Comparison of ENCODE assay signal across 15 mouse cellular contexts in genomic region chr7:139313413-139313812, GRCm38 (mm10).
DNase-seq lines count a peak whose midpoint lies in the region; ATAC-seq and TF ChIP-seq lines count a peak whose summit lies in the region.
"Had no signal": no experiment of that assay in that cellular context is flagged by ENCODE, and none has a peak within 500 bp of the region (broad histone marks: within the 10 kb centered on the region; RNA-seq: fewer than 3 reads in every experiment).

No protein-coding gene starts in this region.

- no peaks in the 10 kb centered on the region for H3K27me3 ChIP-seq in hindbrain, postnatal 0 days (ENCODE audit: insufficient read depth, low read length)
- H3K27me3 ChIP-seq in hindbrain, embryonic 10.5 days (ENCODE audit: insufficient read depth, poor library complexity, severe bottlenecking) = no peaks in the 10 kb centered on the region
- no peaks in the 10 kb centered on the region for H3K27me3 ChIP-seq in lung, embryonic 14.5 days (ENCODE audit: insufficient read depth, low read length)
- H3K27me3 ChIP-seq in stomach, postnatal 0 days (ENCODE audit: control insufficient read depth, insufficient read depth, low read length) = no peaks in the 10 kb centered on the region
- H3K27me3 ChIP-seq: embryonic facial prominence, embryonic 12.5 days; heart, embryonic 12.5 days; hindbrain, embryonic 15.5 days; Patski had no signal

- no peak overlapping the region for H3K27ac ChIP-seq in hindbrain, postnatal 0 days
- H3K27ac ChIP-seq in hindbrain, embryonic 10.5 days = no peak overlapping the region
- H3K27ac ChIP-seq in lung, embryonic 14.5 days (ENCODE audit: low read depth) = no peak overlapping the region
- no peak overlapping the region for H3K27ac ChIP-seq in stomach, postnatal 0 days (replicated peaks)
- H3K27ac ChIP-seq: embryonic facial prominence, embryonic 12.5 days; forebrain, embryonic 12.5 days; hindbrain, embryonic 15.5 days had no signal

- 85% methylated on average over 5 of the region's 5 CpGs for WGBS in hindbrain, postnatal 0 days
- 89% methylated on average over 5 of the region's 5 CpGs for WGBS in hindbrain, embryonic 10.5 days
- 80% methylated on average over 5 of the region's 5 CpGs for WGBS in lung, embryonic 14.5 days
- WGBS in stomach, postnatal 0 days = 73% methylated on average over 5 of the region's 5 CpGs

- TF ChIP-seq EP300 in stomach, postnatal 0 days (optimal IDR thresholded peaks at IDR 0.05) = no peak

- no peaks in the 10 kb centered on the region for H3K9me3 ChIP-seq in hindbrain, postnatal 0 days (ENCODE audit: low read length)
- no peaks in the 10 kb centered on the region for H3K9me3 ChIP-seq in hindbrain, embryonic 10.5 days
- no peaks in the 10 kb centered on the region for H3K9me3 ChIP-seq in lung, embryonic 14.5 days (ENCODE audit: low read depth, low read length)
- H3K9me3 ChIP-seq in stomach, postnatal 0 days (ENCODE audit: control insufficient read depth, low read length) = no peaks in the 10 kb centered on the region
- H3K9me3 ChIP-seq: embryonic facial prominence, embryonic 12.5 days; forebrain, embryonic 12.5 days; heart, embryonic 12.5 days; hindbrain, embryonic 15.5 days had no signal

- DNase-seq in cerebellum, postnatal 14 days = peak; percentile 28 to 35
- no peak for DNase-seq in cerebellum, adult 8-10 months
- DNase-seq in hindbrain, postnatal 0 days (ENCODE audit: low spot score) = no peak
- no peak for DNase-seq in hindbrain, embryonic 10.5 days (ENCODE audit: low spot score)
- DNase-seq in lung, embryonic 14.5 days = no peak
- no peak for DNase-seq in lung, postnatal 36 days
- no peak for DNase-seq in stomach, postnatal 0 days (ENCODE audit: low spot score)

- no peaks in the 10 kb centered on the region for H3K36me3 ChIP-seq in hindbrain, postnatal 0 days (ENCODE audit: insufficient read depth, low read length)
- no peaks in the 10 kb centered on the region for H3K36me3 ChIP-seq in hindbrain, embryonic 10.5 days
- H3K36me3 ChIP-seq in lung, embryonic 14.5 days (ENCODE audit: insufficient read depth) = no peaks in the 10 kb centered on the region
- no peaks in the 10 kb centered on the region for H3K36me3 ChIP-seq in stomach, postnatal 0 days (ENCODE audit: control insufficient read depth, insufficient read depth, low read length)
- H3K36me3 ChIP-seq: embryonic facial prominence, embryonic 12.5 days; forebrain, embryonic 12.5 days; heart, embryonic 12.5 days; hindbrain, embryonic 15.5 days had no signal

- no peak overlapping the region for H3K9ac ChIP-seq in hindbrain, postnatal 0 days (replicated peaks; ENCODE audit: low read length)
- H3K9ac ChIP-seq in lung, embryonic 14.5 days = no peak overlapping the region
- H3K9ac ChIP-seq in stomach, postnatal 0 days (ENCODE audit: low read length) = no peak overlapping the region
- H3K9ac ChIP-seq: embryonic facial prominence, embryonic 12.5 days; forebrain, embryonic 12.5 days; heart, embryonic 12.5 days; hindbrain, embryonic 15.5 days had no signal

- no peak overlapping the region for H3K4me2 ChIP-seq in hindbrain, postnatal 0 days (ENCODE audit: low read depth, low read length)
- no peak overlapping the region for H3K4me2 ChIP-seq in lung, embryonic 14.5 days
- H3K4me2 ChIP-seq in stomach, postnatal 0 days (replicated peaks; ENCODE audit: low read depth) = no peak overlapping the region
- H3K4me2 ChIP-seq: embryonic facial prominence, embryonic 12.5 days; forebrain, embryonic 12.5 days; heart, embryonic 12.5 days; hindbrain, embryonic 15.5 days had no signal

- ATAC-seq in hindbrain, postnatal 0 days = no peak
- no peak for ATAC-seq in lung, embryonic 14.5 days (ENCODE audit: insufficient read depth)
- ATAC-seq in stomach, postnatal 0 days (ENCODE audit: low FRiP score, low TSS enrichment) = no peak
- ATAC-seq: activated CD4-positive, CD25-positive, alpha-beta regulatory T cell, adult 4 months; forebrain, embryonic 16.5 days; inflammation-experienced regulatory T-cells, adult 6 months; Patski had no signal

- peaks cover 12% of the 10 kb centered on the region; the same call in 1 of the 2 replicates for H3K4me1 ChIP-seq in hindbrain, postnatal 0 days (ENCODE audit: insufficient read depth, low read length)
- peaks cover 34% of the 10 kb centered on the region for H3K4me1 ChIP-seq in hindbrain, embryonic 10.5 days (replicated peaks)
- peaks cover 15% of the 10 kb centered on the region for H3K4me1 ChIP-seq in lung, embryonic 14.5 days (ENCODE audit: insufficient read depth)
- H3K4me1 ChIP-seq in stomach, postnatal 0 days (replicated peaks; ENCODE audit: control insufficient read depth, insufficient read depth) = no peaks in the 10 kb centered on the region

- TF ChIP-seq CTCF in hindbrain, postnatal 0 days (IDR thresholded peaks at IDR 0.05; ENCODE audit: low read depth) = peak; percentile 27; the same call in 1 of the 2 replicates
- 0 out of 2 replicates have a peak, but pooled peaks have one; percentile 11 for TF ChIP-seq CTCF in lung, embryonic 14.5 days (IDR thresholded peaks at IDR 0.05; ENCODE audit: low read depth)
- TF ChIP-seq CTCF in stomach, postnatal 0 days (IDR thresholded peaks at IDR 0.05; ENCODE audit: low read depth) = peak; percentile 57

- no peak overlapping the region for H3K4me3 ChIP-seq in hindbrain, postnatal 0 days (ENCODE audit: low read length)
- H3K4me3 ChIP-seq in hindbrain, embryonic 10.5 days = no peak overlapping the region
- H3K4me3 ChIP-seq in lung, embryonic 14.5 days (ENCODE audit: low read depth, low read length) = no peak overlapping the region
- no peak overlapping the region for H3K4me3 ChIP-seq in stomach, postnatal 0 days (ENCODE audit: low read depth, low read length)
- H3K4me3 ChIP-seq: embryonic facial prominence, embryonic 12.5 days; forebrain, embryonic 12.5 days; heart, embryonic 12.5 days; hindbrain, embryonic 15.5 days had no signal

Comparison
In these comparisons a context has a peak if more than half of its experiments do, and no peak if none do; other contexts are left out.
1. DNase-seq: peak in cerebellum, postnatal 14 days (2 of 2); none in cerebellum, adult 8-10 months (single experiment), hindbrain, postnatal 0 days (single experiment), hindbrain, embryonic 10.5 days (single experiment), lung, embryonic 14.5 days (single experiment), lung, postnatal 36 days (single experiment) and stomach, postnatal 0 days (single experiment).
2. Peak in every context shown above with its lines, with median percentiles within 50 percentile points of each other: CTCF ChIP-seq.